Mouse (Mus musculus) liver (tissue): ENCODE data around the gene Pidd1.
"Not testable (repeated sequence)": the region's sequence is repeated elsewhere in the genome, so short reads cannot be mapped to it uniquely, and the experiment has no call there.

Source experiments
- DNase-seq: peaks from one replicate; pipeline ENCODE4 v3.0.0-alpha.2; 2020; ENCODE audit warnings: mixed read lengths

The Pidd1 gene

GRCm38 (mm10) chr7:141413331-141413730 lies 30.5 kb downstream of the Pidd1 start:
- peak; percentile 45 for DNase-seq

- DNase-seq: no peak
These were observed 32.2 kb downstream of the Pidd1 start for GRCm38 (mm10) chr7:141411667-141412066.

DNA sequence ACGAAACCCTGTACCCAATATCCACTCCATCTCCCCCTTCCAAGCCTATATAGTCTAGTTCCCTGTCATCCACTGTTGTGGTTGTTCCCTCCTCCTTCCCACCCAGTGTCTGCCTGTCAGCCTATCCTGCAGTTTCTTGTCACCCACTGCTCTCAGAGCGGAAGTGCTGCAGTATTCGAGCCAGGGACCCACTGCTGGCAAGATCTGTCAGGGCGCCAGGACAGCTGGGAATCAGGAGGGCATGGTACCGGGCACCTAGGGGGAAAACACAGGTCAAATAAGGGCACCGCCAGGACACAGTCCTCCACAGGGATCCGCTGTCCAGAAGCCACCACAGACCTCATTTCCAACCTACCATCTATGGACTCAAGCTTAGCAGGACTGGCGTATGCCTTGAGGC lies 33.2 kb downstream of the Pidd1 start:
- no peak for DNase-seq

GRCm38 (mm10) chr7:141408833-141409232 lies 35.0 kb downstream of the Pidd1 start:
- peak; percentile 88 for DNase-seq

DNA sequence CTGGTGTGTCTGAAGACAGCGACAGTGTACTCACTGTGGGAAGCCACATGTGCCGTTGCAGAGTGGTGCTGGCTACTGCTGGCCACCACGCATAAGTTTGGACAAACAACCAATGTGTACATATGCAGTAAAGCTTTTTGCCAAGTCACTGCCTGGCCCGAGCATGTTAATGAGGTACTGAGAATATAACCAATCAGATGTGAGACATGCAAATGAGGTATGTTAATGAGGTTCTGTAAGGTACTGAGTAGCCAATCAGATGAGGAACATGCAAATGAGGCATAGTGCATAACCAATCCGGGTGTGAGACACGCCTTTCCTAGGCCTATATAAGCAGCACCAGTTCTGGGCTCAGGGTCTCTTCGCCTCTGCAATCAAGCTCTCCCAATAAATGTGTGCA lies 36.2 kb downstream of the Pidd1 start:
- DNase-seq: not testable (repeated sequence)

DNA sequence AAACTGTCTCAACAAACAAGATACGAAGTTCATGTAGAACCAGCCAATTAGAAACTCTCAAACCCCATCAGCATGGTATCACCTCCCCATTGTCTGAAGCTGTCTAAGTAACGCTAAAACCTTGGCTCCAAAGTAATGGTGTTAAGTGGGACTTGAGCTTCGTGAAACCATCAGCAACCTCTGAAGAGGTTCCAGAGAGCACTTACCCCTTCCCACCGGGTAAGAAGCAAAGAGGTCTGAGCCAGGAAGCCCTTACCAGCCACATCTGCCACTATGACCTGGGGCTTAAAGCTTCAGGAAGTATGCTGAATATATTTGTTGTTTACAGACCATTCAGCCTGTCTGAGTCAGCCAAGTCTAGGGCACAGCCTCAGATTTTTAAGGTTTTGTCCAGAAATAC lies 38.4 kb downstream of the Pidd1 start:
- DNase-seq: no peak

DNA sequence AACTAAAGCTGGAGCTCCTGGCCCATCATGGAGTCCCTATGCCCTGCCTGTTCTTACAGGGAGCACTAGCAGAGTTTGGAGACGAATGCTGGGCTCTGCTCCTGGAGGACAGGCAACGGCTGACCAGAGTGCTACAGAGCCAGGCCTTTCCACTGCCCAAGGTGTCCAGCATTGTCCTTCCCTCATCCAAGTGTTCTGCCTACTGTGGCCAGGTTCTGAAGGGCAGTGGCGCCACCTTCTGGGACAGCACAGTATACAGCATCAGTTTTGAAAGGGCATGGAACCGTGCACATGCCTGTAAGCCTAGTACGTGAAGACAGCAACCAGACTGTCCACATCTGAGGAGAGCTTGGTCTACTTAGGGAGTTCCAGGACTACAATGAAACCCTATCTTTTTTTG lies 40.5 kb downstream of the Pidd1 start:
- peak; percentile 73 for DNase-seq

GRCm38 (mm10) chr7:141395348-141395747 lies 48.5 kb downstream of the Pidd1 start:
- no peak for DNase-seq

DNA sequence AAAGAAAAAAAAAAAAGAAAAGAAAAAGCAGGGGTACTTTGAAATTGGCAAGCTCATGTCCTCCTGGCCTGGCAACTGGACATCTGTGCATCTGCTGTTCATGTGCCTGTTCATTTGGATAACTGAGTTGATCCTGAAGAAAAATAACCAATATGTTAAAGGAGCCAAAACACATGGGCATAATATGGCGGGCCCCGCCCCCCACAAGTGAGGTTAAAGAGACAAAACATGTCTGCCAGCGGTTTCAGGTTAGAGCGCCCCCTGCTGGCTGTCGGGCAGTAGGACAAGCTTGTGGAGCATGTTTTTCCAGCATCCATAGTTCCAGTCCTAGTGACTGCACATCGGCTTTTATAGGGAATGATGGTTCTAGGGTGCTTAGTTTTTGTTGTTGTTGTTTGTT lies 49.1 kb downstream of the Pidd1 start:
- DNase-seq: peak; percentile 89

DNA sequence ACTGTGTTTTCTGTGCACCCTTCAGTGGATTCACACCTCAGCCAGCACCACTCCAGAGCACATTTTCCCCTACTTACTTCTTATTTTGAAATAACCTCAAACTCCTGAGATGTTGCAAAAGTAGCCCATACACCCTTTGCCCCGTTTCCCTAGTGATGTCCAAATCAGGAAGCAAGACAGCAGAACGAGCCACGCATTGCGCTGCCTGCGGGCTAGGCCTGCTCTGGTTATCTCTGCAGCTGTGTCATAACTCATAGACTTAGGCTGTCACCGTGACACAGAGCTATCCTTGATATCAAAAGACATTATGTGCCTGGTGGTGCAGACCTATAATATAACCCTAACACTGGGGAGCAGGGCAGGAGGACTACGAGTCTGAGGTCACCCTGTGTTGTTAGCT lies 49.7 kb downstream of the Pidd1 start:
- DNase-seq: peak; percentile 84

DNA sequence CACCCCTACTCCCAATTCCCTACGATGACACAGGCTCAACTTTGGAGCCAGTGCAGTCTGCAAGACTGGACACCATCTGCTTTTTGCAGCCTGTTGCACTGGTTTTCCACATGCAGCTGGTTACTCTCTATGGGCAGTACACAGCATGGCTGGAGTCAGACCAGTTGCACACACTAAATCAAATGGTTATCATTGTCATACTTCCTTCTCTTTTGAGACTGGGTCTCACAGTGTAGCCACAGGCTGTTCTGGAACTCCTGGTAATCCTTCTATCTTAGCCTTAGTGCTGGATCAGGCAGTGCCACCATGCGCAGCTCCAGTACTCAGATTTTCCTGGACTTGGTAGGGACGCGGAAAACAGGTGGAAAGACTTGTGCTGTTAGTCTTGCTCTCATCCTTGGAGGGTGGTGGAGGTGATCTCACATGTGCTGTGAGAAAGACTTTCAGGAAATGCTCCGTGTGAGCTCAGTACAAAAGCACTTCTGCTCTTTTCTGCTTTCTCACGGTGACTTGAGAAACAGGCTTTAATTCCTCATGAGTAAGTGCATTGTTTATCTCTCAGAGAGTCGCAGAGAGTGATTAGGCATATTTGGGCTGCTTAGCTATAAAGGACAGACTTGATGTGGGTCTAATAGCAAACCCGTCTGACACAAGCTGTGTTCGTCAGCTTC lies 51.1 kb downstream of the Pidd1 start:
- DNase-seq: peak; percentile 43

DNA sequence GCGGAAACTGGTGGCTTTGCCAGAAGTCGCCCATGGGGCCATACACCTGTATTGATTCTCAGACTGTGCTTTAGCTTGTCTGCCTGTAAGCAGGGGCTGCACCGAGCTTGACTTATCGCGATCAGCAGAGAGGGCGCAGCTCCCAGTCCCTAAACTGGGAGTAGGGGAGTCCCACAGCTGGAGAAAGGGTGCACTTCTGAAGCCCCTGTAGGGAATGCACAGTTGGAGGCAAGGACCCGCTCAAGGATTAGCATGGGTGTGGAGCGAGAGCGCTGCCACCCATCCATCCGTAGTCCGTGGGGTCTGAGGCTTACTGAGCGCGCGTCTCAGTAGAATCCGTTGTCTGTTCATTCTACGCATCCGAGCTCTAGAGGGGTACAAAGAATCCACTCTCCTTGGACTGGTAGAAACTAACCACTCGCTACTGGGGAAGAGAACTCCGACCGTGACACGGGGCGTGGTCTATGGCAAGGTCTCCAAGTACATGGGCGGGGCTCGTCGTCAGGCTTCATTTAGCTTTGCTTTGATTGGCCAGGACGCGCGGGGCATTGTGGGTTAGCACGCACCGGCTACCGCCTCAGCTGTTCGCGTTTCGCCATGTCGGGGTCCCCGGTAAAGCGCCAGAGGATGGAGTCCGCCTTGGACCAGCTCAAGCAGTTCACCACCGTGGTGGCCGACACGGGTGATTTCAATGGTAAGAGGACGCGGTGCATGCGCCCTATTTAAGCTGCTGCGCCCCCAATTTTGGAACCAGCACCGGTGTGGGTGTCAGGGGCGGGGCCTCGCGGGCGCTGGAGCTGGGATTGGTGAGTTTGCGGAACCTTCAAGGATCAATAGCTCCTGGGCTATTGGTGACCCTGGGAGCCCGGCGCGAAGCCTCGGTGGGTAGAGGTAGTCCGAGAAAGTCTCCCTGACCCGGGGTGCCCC lies 51.9 kb downstream of the Pidd1 start, which contains the start of gene Taldo1:
TSS of gene Taldo1 (plus strand) at position 575 of the 927 bp plus-strand sequence.
- DNase-seq: peak; percentile 99

GRCm38 (mm10) chr7:141390326-141391259 lies 53.2 kb downstream of the Pidd1 start:
- no peak for DNase-seq

- peak; percentile 55 for DNase-seq
These were observed 55.2 kb downstream of the Pidd1 start for GRCm38 (mm10) chr7:141388487-141389109.
